In the genomic region with DNA sequence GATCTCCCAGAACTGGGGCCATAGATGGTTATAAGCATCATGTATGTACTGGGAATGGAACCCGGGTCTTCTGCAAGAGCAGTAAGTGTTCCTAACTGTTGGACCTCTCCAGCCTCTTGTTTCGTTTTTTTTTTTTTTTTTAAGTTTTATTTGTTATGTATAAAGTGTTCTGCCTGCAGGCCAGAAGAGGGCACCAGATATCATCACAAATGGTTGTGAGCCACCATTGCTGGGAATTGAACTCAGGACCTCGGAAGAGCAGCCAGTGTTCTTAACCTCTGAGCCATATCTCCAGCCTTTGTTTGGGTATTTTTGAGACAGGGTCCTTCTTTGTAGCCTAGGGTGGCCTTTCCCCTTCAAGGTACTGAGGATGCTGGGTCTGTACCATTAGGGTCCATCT, we compare ENCODE assay signal across 12 mouse cellular contexts. TPM values are rescaled to one million over a fixed set of nuclear protein-coding genes. Genes with fewer than 3 reads are reported as not detected.
DNase-seq lines count a peak whose midpoint lies in the region; ATAC-seq and TF ChIP-seq lines count a peak whose summit lies in the region.
"Had no signal": no experiment of that assay in that cellular context is flagged by ENCODE, and none has a peak within 500 bp of the region (broad histone marks: within the 10 kb centered on the region; RNA-seq: fewer than 3 reads in every experiment).

No protein-coding gene starts in this region.

- intact Hi-C loops in heart, postnatal 36 days (cut with DNase I): loop anchor here (2.0 kb wide), 1 partner anchor 52 kb away; no protein-coding TSS in a partner anchor

- peaks cover 70% of the 10 kb centered on the region for H3K4me1 ChIP-seq in heart, embryonic 13.5 days
- H3K4me1 ChIP-seq in megakaryocyte, embryonic 14.5 days: peaks cover 100% of the 10 kb centered on the region
- H3K4me1 ChIP-seq in ES-E14 (ENCODE audit: control insufficient read depth in 2 of 2, insufficient read depth in 2 of 2, low read length in 2 of 2, poor library complexity in 1 of 2): peaks cover 1 to 19% of the 10 kb centered on the region in 2 experiments; a peak in 3 of 4 replicates

- 0 out of 2 replicates have a peak overlapping the region, but pooled peaks have one; percentile 33 for H3K9ac ChIP-seq in heart, embryonic 13.5 days
- no peak overlapping the region for H3K9ac ChIP-seq in ES-E14 (ENCODE audit: insufficient read depth, low read depth, low read length, poor library complexity, severe bottlenecking)
- H3K9ac ChIP-seq: forebrain, embryonic 15.5 days; kidney, embryonic 15.5 days had no signal

- H3K27me3 ChIP-seq in heart, embryonic 13.5 days (replicated peaks): no peaks in the 10 kb centered on the region
- H3K27me3 ChIP-seq in megakaryocyte, embryonic 14.5 days (replicated peaks): no peaks in the 10 kb centered on the region
- no peaks in the 10 kb centered on the region for H3K27me3 ChIP-seq in splenic B cell, adult 2 months (ENCODE audit: control insufficient read depth, insufficient read depth, low read length, poor library complexity, severe bottlenecking)
- H3K27me3 ChIP-seq: forebrain, embryonic 15.5 days; kidney, embryonic 15.5 days; limb, embryonic 15.5 days had no signal

- peaks cover 4% of the 10 kb centered on the region; the same call in 1 of the 2 replicates for H3K36me3 ChIP-seq in heart, embryonic 13.5 days
- peaks cover 82% of the 10 kb centered on the region for H3K36me3 ChIP-seq in megakaryocyte, embryonic 14.5 days (replicated peaks; ENCODE audit: low read length)
- no peaks in the 10 kb centered on the region; the same call in 1 of the 2 replicates for H3K36me3 ChIP-seq in ES-E14 (ENCODE audit: control insufficient read depth, insufficient read depth, low read length, poor library complexity, severe bottlenecking)
- no peaks in the 10 kb centered on the region for H3K36me3 ChIP-seq in splenic B cell, adult 2 months (ENCODE audit: control insufficient read depth, insufficient read depth, low read length, poor library complexity, severe bottlenecking)
- H3K36me3 ChIP-seq: forebrain, embryonic 15.5 days had no signal

- no peak for ATAC-seq in heart, embryonic 13.5 days (ENCODE audit: extremely low read depth, insufficient number of reproducible peaks, low FRiP score, low TSS enrichment)
- ATAC-seq in megakaryocyte, adult 5-6 weeks (ENCODE audit: poor library complexity, severe bottlenecking): no peak
- ATAC-seq: forebrain, embryonic 15.5 days had no signal

- H3K27ac ChIP-seq in heart, embryonic 13.5 days (replicated peaks): no peak overlapping the region; the same call in 1 of the 2 replicates
- no peak overlapping the region for H3K27ac ChIP-seq in ES-E14 (ENCODE audit: insufficient read depth, low read depth, low read length, poor library complexity, severe bottlenecking)
- H3K27ac ChIP-seq: forebrain, embryonic 15.5 days; limb, embryonic 15.5 days had no signal

- 89% methylated on average over 3 of the region's 3 CpGs for WGBS in heart, embryonic 13.5 days

- H3K4me3 ChIP-seq in heart, embryonic 13.5 days: no peak overlapping the region
- peak overlapping the region; percentile 42 for H3K4me3 ChIP-seq in megakaryocyte, embryonic 14.5 days (replicated peaks)
- no peak overlapping the region for H3K4me3 ChIP-seq in ES-E14 (ENCODE audit: insufficient read depth in 1 of 2, low read depth in 1 of 2, low read length in 2 of 2, poor library complexity in 1 of 2, severe bottlenecking in 1 of 2)
- H3K4me3 ChIP-seq: forebrain, embryonic 15.5 days; kidney, embryonic 15.5 days; limb, embryonic 15.5 days; myocyte had no signal

- no peak for DNase-seq in heart, postnatal 36 days
- no peak for DNase-seq in ES-E14 (ENCODE audit: low read depth, low spot score)
- peak; percentile 59 for DNase-seq in splenic B cell, adult 2 months (ENCODE audit: low read depth, low spot score)
- DNase-seq in cerebellum, adult 8-10 months: no peak
- DNase-seq: cerebellum, postnatal 14 days had no signal

- no peak overlapping the region for H3K4me2 ChIP-seq in heart, embryonic 13.5 days
- H3K4me2 ChIP-seq: forebrain, embryonic 15.5 days; kidney, embryonic 15.5 days; limb, embryonic 15.5 days had no signal

- H3K9me3 ChIP-seq in heart, embryonic 13.5 days: no peaks in the 10 kb centered on the region
- H3K9me3 ChIP-seq in megakaryocyte, embryonic 14.5 days: no peaks in the 10 kb centered on the region
- H3K9me3 ChIP-seq in ES-E14 (ENCODE audit: control insufficient read depth, insufficient read depth, low read depth, low read length): no peaks in the 10 kb centered on the region
- H3K9me3 ChIP-seq: forebrain, embryonic 15.5 days; kidney, embryonic 15.5 days; limb, embryonic 15.5 days had no signal

- in situ Hi-C loops in ES-E14 (cut with MboI; ENCODE audit: low sequenced_read_pairs in 2 of 2, unreplicated experiment in 2 of 2): no loop called here

TF ChIP-seq in ES-E14, 5 proteins besides CTCF, POLR2A, EP300 and RAD21:
- no peak for TF ChIP-seq HCFC1 (IDR thresholded peaks at IDR 0.05; ENCODE audit: borderline replicate concordance, insufficient read depth, low read length)
- TF ChIP-seq MAFK (IDR thresholded peaks at IDR 0.05; ENCODE audit: insufficient read depth, low read depth, low read length): no peak
- 0 out of 2 replicates have a peak, but pooled peaks have one; percentile 49 for TF ChIP-seq ZNF384 (IDR thresholded peaks at IDR 0.05; ENCODE audit: low read depth, low read length)
- TF ChIP-seq ZC3H11A (IDR thresholded peaks at IDR 0.05; ENCODE audit: borderline replicate concordance, low read depth, low read length): no peak
- no peak for TF ChIP-seq CHD2 (IDR thresholded peaks at IDR 0.05; ENCODE audit: low read depth, low read length)

RNA-seq across cellular contexts. Expression of gene Ell, which starts 19.7 kb away (rescaled TPM):
- polyA plus RNA-seq in heart, embryonic 13.5 days (2015; fragmentation: Nextera tagmentation; extraction: Ambion mirVana): 11.6 and 12.5 TPM in 2 replicates
- 10 to 100 TPM; 12.0 to 12.1 TPM for total RNA-seq in heart, postnatal 36 days (2021)
- 58.8 and 65.3 TPM in 2 replicates for polyA plus RNA-seq in megakaryocyte, embryonic 14.5 days (2012; ENCODE audit: insufficient read depth, low replicate concordance)
- 9.3 and 12.5 TPM in 2 replicates for total RNA-seq in megakaryocyte, adult 5-6 weeks (2015)
- total RNA-seq in megakaryocyte, adult 5-6 weeks (2017): 11.1 and 11.9 TPM in 2 replicates
- 15.8 and 16.1 TPM in 2 replicates for total RNA-seq in ES-E14 (2012; rRNA removed)

RNA-seq across cellular contexts. Expression of gene Kxd1, which starts 31.2 kb away (rescaled TPM):
- polyA plus RNA-seq in heart, embryonic 13.5 days (2015; fragmentation: Nextera tagmentation; extraction: Ambion mirVana): 65.8 and 71.2 TPM in 2 replicates
- total RNA-seq in heart, postnatal 36 days (2021): 10 to 100 TPM; 88.4 to 91.4 TPM
- 33.5 and 40.2 TPM in 2 replicates for polyA plus RNA-seq in megakaryocyte, embryonic 14.5 days (2012; ENCODE audit: insufficient read depth, low replicate concordance)
- total RNA-seq in megakaryocyte, adult 5-6 weeks (2015): 88.7 and 114 TPM in 2 replicates
- total RNA-seq in megakaryocyte, adult 5-6 weeks (2017): 71.4 and 80.6 TPM in 2 replicates
- total RNA-seq in ES-E14 (2012; rRNA removed): 27.9 and 35.3 TPM in 2 replicates

RNA-seq across cellular contexts. Expression of gene Fkbp8, which starts 31.5 kb away (rescaled TPM):
- polyA plus RNA-seq in heart, embryonic 13.5 days (2015; fragmentation: Nextera tagmentation; extraction: Ambion mirVana): 240 and 251 TPM in 2 replicates
- 100 to 1,000 TPM; 133 to 138 TPM for total RNA-seq in heart, postnatal 36 days (2021)
- 3,667 and 5,102 TPM in 2 replicates for polyA plus RNA-seq in megakaryocyte, embryonic 14.5 days (2012; ENCODE audit: insufficient read depth, low replicate concordance)
- total RNA-seq in megakaryocyte, adult 5-6 weeks (2015): 75.1 and 75.3 TPM in 2 replicates
- 146 and 166 TPM in 2 replicates for total RNA-seq in megakaryocyte, adult 5-6 weeks (2017)
- total RNA-seq in ES-E14 (2012; rRNA removed): 252 and 256 TPM in 2 replicates

RNA-seq across cellular contexts. Expression of gene Isyna1, which starts 35.2 kb away (rescaled TPM):
- polyA plus RNA-seq in heart, embryonic 13.5 days (2015; fragmentation: Nextera tagmentation; extraction: Ambion mirVana): 135 and 145 TPM in 2 replicates
- total RNA-seq in heart, postnatal 36 days (2021): 10 to 100 TPM; 22.2 to 25.8 TPM
- 165 and 201 TPM in 2 replicates for polyA plus RNA-seq in megakaryocyte, embryonic 14.5 days (2012; ENCODE audit: insufficient read depth, low replicate concordance)
- total RNA-seq in megakaryocyte, adult 5-6 weeks (2015): 11.8 and 11.9 TPM in 2 replicates
- 13.9 and 15.7 TPM in 2 replicates for total RNA-seq in megakaryocyte, adult 5-6 weeks (2017)
- total RNA-seq in ES-E14 (2012; rRNA removed): 161 and 250 TPM in 2 replicates

RNA-seq across cellular contexts. Expression of gene Uba52, which starts 48.4 kb away (rescaled TPM):
- 842 and 891 TPM in 2 replicates for polyA plus RNA-seq in heart, embryonic 13.5 days (2015; fragmentation: Nextera tagmentation; extraction: Ambion mirVana)
- 1,000 to 10,000 TPM; 1,469 to 1,509 TPM for total RNA-seq in heart, postnatal 36 days (2021)
- 499 and 989 TPM in 2 replicates for polyA plus RNA-seq in megakaryocyte, embryonic 14.5 days (2012; ENCODE audit: insufficient read depth, low replicate concordance)
- 2,237 and 2,370 TPM in 2 replicates for total RNA-seq in megakaryocyte, adult 5-6 weeks (2015)
- total RNA-seq in megakaryocyte, adult 5-6 weeks (2017): 4,162 and 4,635 TPM in 2 replicates
- 3,214 and 4,257 TPM in 2 replicates for total RNA-seq in ES-E14 (2012; rRNA removed)
